Mouse (Mus musculus): ENCODE results near the gene AC140267.1. TPM values are rescaled to one million over a fixed set of nuclear protein-coding genes. Genes with fewer than 3 reads are reported as not detected.

Gene AC140267.1
- polyA plus RNA-seq, 1 experiment from 2014 or later, result not detected

DNA sequence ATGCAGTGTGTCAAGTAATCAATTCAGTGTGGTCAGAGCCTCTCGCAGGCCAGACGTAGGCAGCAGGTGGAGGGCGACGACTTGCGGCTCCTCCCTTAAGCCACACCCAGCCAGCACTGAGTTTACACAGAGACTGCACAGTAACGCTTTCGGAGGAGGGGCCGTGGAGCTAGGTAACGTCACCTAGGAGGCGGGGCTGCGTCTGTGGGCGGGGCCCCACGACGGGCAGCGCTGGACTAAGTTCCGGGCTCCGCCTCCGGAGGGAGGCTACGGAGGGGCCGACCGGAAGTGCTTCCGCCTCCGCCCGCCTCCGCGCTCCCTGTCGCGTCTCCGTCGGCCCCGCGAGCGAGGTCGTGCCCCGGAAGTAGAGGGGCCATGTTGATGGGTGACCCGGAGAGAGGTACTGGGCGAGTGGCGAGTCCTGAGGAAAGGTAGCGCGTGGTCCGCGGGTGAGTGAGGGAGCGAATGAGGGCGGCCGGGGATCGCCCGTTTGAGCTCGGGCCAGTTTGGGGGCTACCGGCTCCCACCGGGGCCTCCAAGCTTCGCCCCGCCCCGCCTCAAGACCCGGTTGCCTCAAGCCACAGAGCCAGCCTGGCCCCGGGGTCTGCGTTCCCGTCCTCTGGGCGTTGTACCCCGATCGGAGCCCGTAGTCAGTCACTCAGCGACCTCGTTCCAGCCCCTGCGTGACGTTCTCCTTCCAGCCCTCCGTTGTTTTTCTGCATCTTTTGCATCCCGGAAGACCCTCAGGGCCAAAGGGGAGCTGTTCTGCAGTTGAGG lies 1.7 kb upstream of the AC140267.1 start, which contains the start of gene Mief1:
Mief1 (plus strand) TSS at position 286 of the 777 bp plus-strand sequence.
- H3K36me3 ChIP-seq, result peaks cover 31% of the 10 kb centered on the region
- peak within 1 kb of the TSS; percentile 92 for H3K9ac ChIP-seq
- ATAC-seq (ENCODE audit: low FRiP score), result peak; percentile 96
- peak within 1 kb of the TSS; percentile 89 for H3K4me3 ChIP-seq
- peaks cover 20% of the 10 kb centered on the region for H3K4me1 ChIP-seq (replicated peaks)
- peak within 1 kb of the TSS; percentile 87 for H3K27ac ChIP-seq
- H3K27me3 ChIP-seq, result no peaks in the 10 kb centered on the region
- peak within 1 kb of the TSS; percentile 91 for H3K4me2 ChIP-seq
- H3K9me3 ChIP-seq, result no peaks in the 10 kb centered on the region
- WGBS, result under 1% methylated on average over 64 of the region's 67 CpGs

DNA sequence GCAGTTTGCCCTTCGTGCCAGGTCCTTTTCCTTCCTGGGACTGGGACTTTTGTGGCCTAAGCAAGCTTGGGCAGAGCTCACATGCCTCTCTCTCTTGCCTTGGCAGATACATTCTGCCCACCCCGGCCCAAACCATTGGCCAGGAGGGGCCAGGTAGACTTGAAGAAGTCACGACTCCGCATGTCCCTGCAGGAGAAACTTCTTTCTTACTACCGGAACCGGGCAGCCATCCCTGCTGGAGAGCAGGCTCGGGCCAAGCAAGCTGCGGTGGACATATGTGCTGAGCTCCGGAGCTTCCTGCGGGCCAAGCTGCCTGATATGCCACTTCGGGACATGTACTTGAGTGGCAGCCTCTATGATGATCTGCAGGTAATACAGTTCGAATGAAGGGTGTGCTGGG lies 12.5 kb downstream of the AC140267.1 start:
- Histone ChIP-seq H3K36me3 (peaks cover 84% of the 10 kb centered on the region), H3K9ac (no peak overlapping the region), H3K4me2 (no peak overlapping the region), H3K27ac (no peak overlapping the region), H3K4me1 (replicated peaks) (no peaks in the 10 kb centered on the region), H3K9me3 (no peaks in the 10 kb centered on the region), H3K27me3 (no peaks in the 10 kb centered on the region), H3K4me3 (no peak overlapping the region)
- ATAC-seq (ENCODE audit: low FRiP score), result no peak
- WGBS, result 97% methylated on average over 12 of the region's 12 CpGs

DNA sequence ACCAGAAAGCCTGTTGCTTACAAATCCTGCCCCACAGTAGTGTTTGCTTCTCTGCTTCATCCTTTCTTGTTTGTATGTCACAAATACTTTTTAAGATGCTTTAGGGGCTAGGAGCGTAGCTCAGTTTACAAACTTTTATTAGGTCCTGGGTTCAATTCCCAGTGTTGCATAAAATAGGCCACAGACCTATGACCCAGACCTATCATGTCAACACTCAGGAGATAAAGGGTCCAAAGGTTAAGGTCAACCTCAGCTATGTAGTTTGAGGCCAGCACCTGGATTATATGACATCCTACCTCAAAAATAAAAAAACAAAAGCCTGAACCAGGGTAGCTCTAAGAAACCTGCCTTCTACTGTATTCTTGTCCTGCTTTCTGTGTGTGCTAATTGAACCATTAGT lies 13.0 kb downstream of the AC140267.1 start:
- Histone ChIP-seq H3K9me3 (no peaks in the 10 kb centered on the region), H3K27ac (no peak overlapping the region), H3K4me1 (replicated peaks) (peaks cover 3% of the 10 kb centered on the region; the same call in 1 of the 2 replicates), H3K9ac (no peak overlapping the region), H3K4me3 (no peak overlapping the region), H3K27me3 (no peaks in the 10 kb centered on the region), H3K4me2 (no peak overlapping the region), H3K36me3 (peaks cover 80% of the 10 kb centered on the region)
- no peak for ATAC-seq (ENCODE audit: low FRiP score)
- WGBS, result 95% methylated on average over 1 of the region's 1 CpGs

DNA sequence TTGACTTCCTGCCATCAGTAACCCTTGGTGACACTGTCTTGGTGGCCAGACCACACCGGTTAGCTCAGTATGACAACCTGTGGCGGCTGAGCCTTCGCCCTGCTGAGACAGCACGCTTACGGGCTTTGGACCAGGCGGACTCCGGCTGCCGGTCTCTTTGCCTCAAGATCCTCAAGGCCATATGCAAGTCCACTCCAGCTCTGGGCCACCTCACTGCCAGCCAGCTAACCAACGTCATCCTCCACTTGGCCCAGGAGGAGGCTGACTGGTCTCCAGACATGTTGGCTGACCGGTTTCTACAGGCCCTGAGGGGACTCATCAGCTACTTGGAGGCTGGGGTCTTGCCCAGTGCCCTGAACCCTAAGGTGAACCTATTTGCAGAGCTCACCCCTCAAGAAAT lies 14.0 kb downstream of the AC140267.1 start:
- Histone ChIP-seq H3K9me3 (no peaks in the 10 kb centered on the region), H3K4me1 (replicated peaks) (peaks cover 13% of the 10 kb centered on the region), H3K36me3 (peaks cover 72% of the 10 kb centered on the region), H3K4me3 (no peak overlapping the region), H3K27me3 (no peaks in the 10 kb centered on the region), H3K27ac (no peak overlapping the region), H3K4me2 (no peak overlapping the region), H3K9ac (no peak overlapping the region)
- ATAC-seq (ENCODE audit: low FRiP score), result no peak
- WGBS, result 97% methylated on average over 10 of the region's 10 CpGs

DNA sequence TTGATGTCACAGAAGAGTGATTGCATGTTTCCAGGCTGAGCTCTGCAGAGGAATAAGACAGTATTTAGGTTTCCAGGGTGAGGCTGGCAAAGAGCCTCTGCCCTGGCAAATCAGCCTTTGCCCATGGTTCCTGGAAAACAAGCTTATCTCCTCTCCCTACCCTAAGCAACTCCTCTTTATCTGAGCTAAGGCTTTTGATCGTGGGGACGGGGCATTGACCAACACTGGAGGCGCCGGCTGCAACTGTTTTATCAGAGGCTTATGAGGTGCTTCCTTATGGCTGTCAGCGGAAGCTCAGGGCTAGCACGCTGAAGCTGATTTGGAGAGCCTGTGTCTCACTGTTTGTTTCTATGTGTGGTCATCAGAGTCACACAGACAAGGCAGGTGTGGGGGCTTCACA lies 15.0 kb downstream of the AC140267.1 start:
- Histone ChIP-seq H3K9me3 (no peaks in the 10 kb centered on the region), H3K9ac (no peak overlapping the region), H3K4me3 (no peak overlapping the region), H3K27me3 (no peaks in the 10 kb centered on the region), H3K36me3 (peaks cover 66% of the 10 kb centered on the region), H3K27ac (no peak overlapping the region), H3K4me2 (no peak overlapping the region), H3K4me1 (replicated peaks) (peaks cover 13% of the 10 kb centered on the region)
- no peak for ATAC-seq (ENCODE audit: low FRiP score)
- 94% methylated on average over 6 of the region's 6 CpGs for WGBS

DNA sequence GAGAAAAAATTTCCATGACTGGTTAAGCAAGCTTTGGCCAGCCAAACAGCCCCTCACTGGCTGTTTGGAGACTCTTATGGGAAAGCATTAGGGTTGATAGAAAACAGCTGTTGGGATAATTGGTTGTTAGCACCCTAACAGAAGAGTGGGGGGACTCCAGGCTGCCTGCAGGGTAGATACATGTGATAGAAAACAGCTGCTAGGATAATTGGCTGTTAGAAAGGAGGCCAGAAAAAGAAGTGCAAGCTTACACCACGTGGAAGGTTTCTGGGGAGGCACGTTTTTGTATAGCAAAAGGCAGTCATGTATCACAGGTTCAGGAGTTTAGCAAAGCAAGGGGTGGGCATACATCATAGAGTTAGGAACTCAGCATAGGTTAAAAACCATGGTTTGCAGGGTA lies 17.9 kb downstream of the AC140267.1 start:
- Histone ChIP-seq H3K4me3 (no peak overlapping the region), H3K4me1 (replicated peaks) (peaks cover 36% of the 10 kb centered on the region), H3K4me2 (0 out of 2 replicates have a peak overlapping the region, but pooled peaks have one; percentile 99), H3K9ac (peak overlapping the region; percentile 87; the same call in 1 of the 2 replicates), H3K27ac (peak overlapping the region; percentile 100), H3K27me3 (no peaks in the 10 kb centered on the region), H3K36me3 (peaks cover 62% of the 10 kb centered on the region), H3K9me3 (no peaks in the 10 kb centered on the region)
- WGBS, result 51% methylated on average over 2 of the region's 2 CpGs
- ATAC-seq (ENCODE audit: low FRiP score), result no peak

DNA sequence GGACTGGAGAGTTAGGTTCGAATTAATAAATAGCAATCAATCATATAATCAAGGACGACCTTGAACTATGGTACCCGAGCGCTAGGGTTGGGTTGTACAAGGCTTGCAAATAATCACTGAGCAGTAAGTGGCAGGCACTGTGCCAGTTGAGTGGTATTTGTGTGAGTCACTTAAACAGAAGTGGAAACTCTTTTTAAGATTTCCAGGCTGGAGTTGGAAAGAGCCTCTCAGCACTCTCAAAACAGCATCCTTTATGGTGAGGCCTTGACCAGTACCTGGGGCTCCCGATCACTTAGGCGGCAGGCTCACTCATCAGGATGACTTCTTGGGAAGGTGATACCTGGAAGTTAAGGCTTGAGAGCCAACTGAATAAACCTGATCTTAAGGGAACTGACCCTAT lies 18.6 kb downstream of the AC140267.1 start:
- peak overlapping the region; percentile 100 for H3K27ac ChIP-seq
- peak overlapping the region; percentile 99 for H3K4me2 ChIP-seq
- H3K27me3 ChIP-seq, result no peaks in the 10 kb centered on the region
- H3K36me3 ChIP-seq, result peaks cover 61% of the 10 kb centered on the region
- WGBS, result 52% methylated on average over 6 of the region's 6 CpGs
- peak overlapping the region; percentile 100 for H3K4me3 ChIP-seq
- H3K9ac ChIP-seq, result peak overlapping the region; percentile 87
- no peak for ATAC-seq (ENCODE audit: low FRiP score)
- no peaks in the 10 kb centered on the region for H3K9me3 ChIP-seq
- peaks cover 39% of the 10 kb centered on the region for H3K4me1 ChIP-seq (replicated peaks)

DNA sequence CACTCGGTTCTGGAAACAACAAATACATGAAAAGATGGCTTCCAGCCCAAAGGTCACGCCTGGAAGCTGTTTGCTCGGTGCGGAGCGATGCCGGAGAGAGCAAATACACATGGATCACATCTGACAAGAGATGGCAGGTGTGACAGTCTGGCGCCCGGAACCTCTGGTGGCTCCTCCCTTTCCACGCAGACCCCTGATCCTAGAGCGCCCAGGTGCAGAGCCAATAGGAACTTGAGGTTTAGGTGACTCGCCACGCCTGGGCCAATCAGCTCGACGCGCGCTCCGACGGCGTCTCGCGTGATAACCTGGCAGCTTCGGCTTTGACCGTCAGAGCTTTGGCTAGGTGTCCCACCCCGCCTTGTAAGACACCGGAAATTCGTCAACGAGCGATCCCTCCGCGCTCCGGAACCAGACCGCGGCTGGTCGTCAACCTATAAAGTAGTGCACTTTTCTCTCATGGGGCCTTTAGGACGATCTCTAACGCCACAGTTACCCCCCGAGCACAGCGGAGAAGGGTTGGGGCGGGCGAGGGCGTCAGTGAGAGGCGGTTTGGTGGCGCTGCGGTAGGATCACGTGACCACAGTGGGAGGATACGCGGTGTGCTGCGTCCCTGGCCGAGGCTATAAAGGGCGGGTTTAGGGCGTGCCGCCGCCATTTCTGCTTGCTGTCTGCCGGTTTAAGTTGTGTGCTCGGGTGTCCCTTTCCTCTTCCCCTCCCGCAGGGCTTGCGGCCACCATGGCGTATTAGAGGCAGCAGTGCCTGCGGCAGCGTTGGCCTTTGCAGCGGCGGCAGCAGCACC lies 19.4 kb downstream of the AC140267.1 start, which contains the start of gene Atf4:
Atf4 (plus strand) TSS at position 338 of the 799 bp plus-strand sequence.
- Histone ChIP-seq H3K4me2 (peak within 1 kb of the TSS; percentile 99), H3K9ac (peak within 1 kb of the TSS; percentile 100), H3K4me1 (replicated peaks) (peaks cover 44% of the 10 kb centered on the region), H3K27me3 (no peaks in the 10 kb centered on the region), H3K4me3 (peak within 1 kb of the TSS; percentile 100), H3K36me3 (peaks cover 61% of the 10 kb centered on the region), H3K9me3 (no peaks in the 10 kb centered on the region), H3K27ac (peak within 1 kb of the TSS; percentile 100)
- under 1% methylated on average over 62 of the region's 62 CpGs for WGBS
- peak; percentile 96 for ATAC-seq (ENCODE audit: low FRiP score)

DNA sequence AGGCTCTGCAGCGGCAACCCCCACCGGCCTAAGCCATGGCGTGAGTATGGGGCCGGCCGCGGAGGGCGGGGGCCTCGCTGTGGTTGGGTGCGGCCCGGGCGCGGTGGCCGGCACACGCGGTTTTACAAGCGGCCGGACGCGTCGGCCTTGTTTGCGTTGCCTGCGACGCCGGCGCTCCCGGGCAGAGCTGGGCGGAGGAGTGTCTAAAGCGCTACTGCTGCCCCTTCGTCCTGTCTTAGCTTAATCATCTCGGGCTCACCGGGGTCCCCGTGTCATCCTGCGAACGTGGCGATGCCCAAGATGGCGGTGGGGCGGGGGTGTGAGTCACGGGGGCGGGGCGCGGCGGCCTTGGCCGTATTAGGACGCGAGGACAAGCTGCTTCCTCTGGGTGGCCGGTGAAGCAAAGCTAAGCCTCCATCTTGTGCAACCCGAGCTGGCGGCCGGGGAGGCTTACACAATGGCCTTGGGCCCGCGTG lies 20.0 kb downstream of the AC140267.1 start:
- Histone ChIP-seq H3K36me3 (peaks cover 58% of the 10 kb centered on the region), H3K27me3 (no peaks in the 10 kb centered on the region), H3K4me1 (replicated peaks) (peaks cover 44% of the 10 kb centered on the region), H3K4me3 (peak overlapping the region; percentile 100), H3K9me3 (no peaks in the 10 kb centered on the region), H3K27ac (peak overlapping the region; percentile 100), H3K9ac (peak overlapping the region; percentile 100), H3K4me2 (peak overlapping the region; percentile 99)
- under 1% methylated on average over 45 of the region's 51 CpGs for WGBS
- peak; percentile 25 for ATAC-seq (ENCODE audit: low FRiP score)

DNA sequence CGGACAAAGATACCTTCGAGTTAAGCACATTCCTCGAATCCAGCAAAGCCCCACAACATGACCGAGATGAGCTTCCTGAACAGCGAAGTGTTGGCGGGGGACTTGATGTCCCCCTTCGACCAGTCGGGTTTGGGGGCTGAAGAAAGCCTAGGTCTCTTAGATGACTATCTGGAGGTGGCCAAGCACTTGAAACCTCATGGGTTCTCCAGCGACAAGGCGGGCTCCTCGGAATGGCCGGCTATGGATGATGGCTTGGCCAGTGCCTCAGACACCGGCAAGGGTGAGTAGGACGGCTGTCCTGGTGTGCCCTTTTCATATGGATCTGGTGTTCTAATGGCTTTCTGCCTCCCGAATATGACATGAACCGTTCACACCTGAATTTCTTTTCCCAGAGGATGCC lies 20.6 kb downstream of the AC140267.1 start:
- peaks cover 52% of the 10 kb centered on the region for H3K36me3 ChIP-seq
- peak overlapping the region; percentile 100 for H3K4me3 ChIP-seq
- 14% methylated on average over 16 of the region's 16 CpGs for WGBS

DNA sequence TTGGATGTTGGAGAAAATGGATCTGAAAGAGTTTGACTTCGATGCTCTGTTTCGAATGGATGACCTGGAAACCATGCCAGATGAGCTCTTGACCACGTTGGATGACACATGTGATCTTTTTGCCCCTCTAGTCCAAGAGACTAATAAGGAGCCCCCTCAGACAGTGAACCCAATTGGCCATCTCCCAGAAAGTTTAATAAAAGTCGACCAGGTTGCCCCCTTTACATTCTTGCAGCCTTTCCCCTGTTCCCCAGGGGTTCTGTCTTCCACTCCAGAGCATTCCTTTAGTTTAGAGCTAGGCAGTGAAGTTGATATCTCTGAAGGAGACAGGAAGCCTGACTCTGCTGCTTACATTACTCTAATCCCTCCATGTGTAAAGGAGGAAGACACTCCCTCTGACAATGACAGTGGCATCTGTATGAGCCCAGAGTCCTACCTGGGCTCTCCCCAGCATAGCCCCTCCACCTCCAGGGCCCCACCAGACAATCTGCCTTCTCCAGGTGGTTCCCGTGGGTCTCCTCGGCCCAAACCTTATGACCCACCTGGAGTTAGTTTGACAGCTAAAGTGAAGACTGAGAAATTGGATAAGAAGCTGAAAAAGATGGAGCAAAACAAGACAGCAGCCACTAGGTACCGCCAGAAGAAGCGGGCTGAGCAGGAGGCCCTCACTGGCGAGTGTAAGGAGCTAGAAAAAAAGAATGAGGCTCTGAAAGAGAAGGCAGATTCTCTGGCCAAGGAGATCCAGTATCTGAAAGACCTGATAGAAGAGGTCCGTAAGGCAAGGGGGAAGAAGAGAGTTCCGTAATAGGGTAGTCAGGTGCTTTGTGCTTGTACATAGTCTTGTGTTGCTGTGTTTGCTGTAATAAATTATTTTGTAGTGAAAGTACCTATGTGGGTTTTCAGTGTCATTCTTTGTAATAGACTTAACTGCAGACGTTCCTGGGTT lies 21.3 kb downstream of the AC140267.1 start:
- Histone ChIP-seq H3K9ac (peak overlapping the region; percentile 100), H3K9me3 (no peaks in the 10 kb centered on the region), H3K36me3 (peaks cover 45% of the 10 kb centered on the region), H3K4me3 (peak overlapping the region; percentile 100), H3K27ac (peak overlapping the region; percentile 100), H3K27me3 (no peaks in the 10 kb centered on the region), H3K4me1 (replicated peaks) (peaks cover 44% of the 10 kb centered on the region), H3K4me2 (peak overlapping the region; percentile 99)
- no peak for ATAC-seq (ENCODE audit: low FRiP score)
- WGBS, result 68% methylated on average over 12 of the region's 12 CpGs

More for the DNA sequence above, 20.6 kb downstream of the AC140267.1 start:
- Histone ChIP-seq H3K27me3 (no peaks in the 10 kb centered on the region), H3K27ac (peak overlapping the region; percentile 100), H3K9ac (peak overlapping the region; percentile 100), H3K4me1 (replicated peaks) (peaks cover 44% of the 10 kb centered on the region), H3K4me2 (peak overlapping the region; percentile 99), H3K9me3 (no peaks in the 10 kb centered on the region)
- no peak for ATAC-seq (ENCODE audit: low FRiP score)
